Mouse (Mus musculus): Measurements from ENCODE around the gene Dtnb. TPM values are rescaled to one million over a fixed set of nuclear protein-coding genes. Genes with fewer than 3 reads are reported as not detected.
"Not testable (repeated sequence)": the region's sequence is repeated elsewhere in the genome, so short reads cannot be mapped to it uniquely, and the experiment has no call there.

The Dtnb gene
- 36.3 and 43.5 TPM in 2 replicates for polyA plus RNA-seq (2015; fragmentation: Nextera tagmentation; extraction: Ambion mirVana)

DNA sequence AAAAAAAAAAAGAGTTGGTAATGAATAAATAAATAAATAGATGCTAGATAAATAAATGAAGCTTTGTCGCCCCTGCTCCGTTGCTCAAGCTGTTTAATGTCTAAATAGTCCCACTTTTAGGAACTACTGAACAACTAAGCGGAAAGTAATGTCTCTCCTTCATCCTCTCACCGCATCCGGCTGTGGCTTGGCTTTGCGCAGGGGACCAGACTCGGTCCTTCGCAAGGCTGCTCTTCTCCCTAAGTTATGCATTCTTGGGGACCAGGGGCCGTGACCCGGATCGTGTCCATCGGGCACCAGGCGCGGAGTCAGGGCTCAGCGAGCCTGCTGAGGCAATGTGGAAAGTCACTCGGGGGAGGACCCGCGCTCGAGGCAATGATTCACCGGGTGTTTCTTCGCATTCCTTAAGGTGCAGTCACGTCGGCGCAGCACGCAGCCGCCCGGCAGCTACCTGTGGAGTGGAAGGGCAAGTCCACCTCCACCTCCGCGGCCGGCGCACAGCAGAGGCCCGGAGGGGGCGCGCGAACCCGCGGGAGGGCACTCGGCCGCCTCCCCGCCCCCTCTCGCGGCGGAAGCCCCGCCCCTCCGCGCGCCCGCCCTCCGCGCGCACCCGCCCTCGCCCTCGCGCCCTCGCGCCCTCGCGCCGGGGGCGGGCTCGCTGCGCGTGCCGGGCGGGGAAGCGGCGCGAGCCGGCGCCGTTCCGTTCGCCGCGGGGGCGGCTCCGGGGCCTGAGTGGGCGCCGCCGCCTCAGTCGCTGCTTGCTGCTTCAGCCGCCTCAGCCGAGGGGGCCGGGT, at the start of gene Dtnb:
Gene Dtnb (plus strand): TSS at position 595 of the 794 bp plus-strand sequence.
- Histone ChIP-seq H3K27ac (peak within 1 kb of the TSS; percentile 96), H3K4me3 (replicated peaks; ENCODE audit: low read depth, low read length) (peak within 1 kb of the TSS; percentile 93), H3K9me3 (replicated peaks; ENCODE audit: low read length) (no peaks in the 10 kb centered on the region), H3K27me3 (ENCODE audit: insufficient read depth, low read length) (no peaks in the 10 kb centered on the region), H3K4me2 (ENCODE audit: low read length) (peak within 1 kb of the TSS; percentile 76), H3K4me1 (replicated peaks; ENCODE audit: insufficient read depth, low read length) (peaks cover 16% of the 10 kb centered on the region; the same call in 1 of the 2 replicates), H3K36me3 (ENCODE audit: insufficient read depth, low read length) (no peaks in the 10 kb centered on the region), H3K9ac (ENCODE audit: low read depth, low read length) (peak within 1 kb of the TSS; percentile 90)
- WGBS: under 1% methylated on average over 79 of the region's 85 CpGs
- peak; percentile 75 for DNase-seq (ENCODE audit: low spot score)
- TF ChIP-seq CTCF (IDR thresholded peaks at IDR 0.05; ENCODE audit: low read depth): no peak
- peak; percentile 87 for ATAC-seq (replicated peaks; ENCODE audit: low FRiP score, low read depth)

DNA sequence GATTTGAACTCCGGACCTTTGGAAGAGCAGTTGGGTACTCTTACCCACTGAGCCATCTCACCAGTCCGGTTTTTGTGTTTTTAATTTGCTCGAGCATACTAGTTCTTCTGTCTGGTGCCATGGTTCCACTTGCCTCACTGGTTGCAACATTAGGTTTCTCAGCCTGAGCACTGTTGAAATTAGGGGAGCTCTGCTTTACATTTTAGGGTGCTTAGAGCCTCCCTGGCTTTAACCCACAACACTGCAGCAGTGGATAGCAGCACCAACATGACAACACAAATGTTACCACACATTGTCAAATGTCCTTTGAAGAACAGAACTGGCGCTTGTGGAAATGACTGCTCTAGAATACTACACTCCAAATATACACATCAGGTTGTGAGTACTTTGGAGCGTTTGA, 46.6 kb upstream of the Dtnb start:
- no peak for TF ChIP-seq CTCF (IDR thresholded peaks at IDR 0.05; ENCODE audit: low read depth)
- no peak overlapping the region for H3K27ac ChIP-seq
- H3K4me1 ChIP-seq (replicated peaks; ENCODE audit: insufficient read depth, low read length): no peaks in the 10 kb centered on the region
- H3K9ac ChIP-seq (ENCODE audit: low read depth, low read length): no peak overlapping the region
- 90% methylated on average over 5 of the region's 5 CpGs for WGBS
- no peaks in the 10 kb centered on the region for H3K27me3 ChIP-seq (ENCODE audit: insufficient read depth, low read length)
- no peak overlapping the region for H3K4me2 ChIP-seq (ENCODE audit: low read length)
- no peaks in the 10 kb centered on the region for H3K9me3 ChIP-seq (replicated peaks; ENCODE audit: low read length)
- DNase-seq (ENCODE audit: low spot score) (no peak), ATAC-seq (replicated peaks; ENCODE audit: low FRiP score, low read depth) (no peak)
- no peak overlapping the region for H3K4me3 ChIP-seq (replicated peaks; ENCODE audit: low read depth, low read length)
- H3K36me3 ChIP-seq (ENCODE audit: insufficient read depth, low read length): no peaks in the 10 kb centered on the region

GRCm38 (mm10) chr12:3535446-3535845, 36.7 kb upstream of the Dtnb start:
- 79% methylated on average over 1 of the region's 1 CpGs for WGBS
- not testable (repeated sequence) for H3K9me3 ChIP-seq (replicated peaks; ENCODE audit: low read length); ATAC-seq (replicated peaks; ENCODE audit: low FRiP score, low read depth)

DNA sequence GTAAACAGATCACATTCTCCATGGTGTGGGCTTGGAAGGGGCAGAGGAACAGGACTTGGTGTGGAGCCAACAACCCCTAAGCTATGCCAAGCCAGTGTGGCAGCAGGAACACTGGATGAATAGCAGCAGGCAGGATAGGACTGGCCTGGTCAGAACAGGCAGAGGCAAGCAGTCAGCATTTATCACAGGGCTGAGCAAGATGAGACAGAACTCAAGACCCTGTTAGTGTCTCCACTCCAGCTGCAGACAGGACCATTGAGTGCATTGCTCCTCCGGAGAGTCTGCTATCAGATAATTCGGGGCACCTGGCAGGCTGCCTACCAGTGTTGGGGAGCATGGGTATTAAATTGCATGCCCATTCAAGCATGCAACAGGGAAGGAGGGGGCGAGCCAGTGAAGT, 34.6 kb upstream of the Dtnb start:
- Histone ChIP-seq H3K4me1 (replicated peaks; ENCODE audit: insufficient read depth, low read length) (no peaks in the 10 kb centered on the region), H3K36me3 (ENCODE audit: insufficient read depth, low read length) (no peaks in the 10 kb centered on the region), H3K27me3 (ENCODE audit: insufficient read depth, low read length) (no peaks in the 10 kb centered on the region), H3K9ac (ENCODE audit: low read depth, low read length) (no peak overlapping the region), H3K9me3 (replicated peaks; ENCODE audit: low read length) (no peaks in the 10 kb centered on the region), H3K4me2 (ENCODE audit: low read length) (no peak overlapping the region), H3K4me3 (replicated peaks; ENCODE audit: low read depth, low read length) (no peak overlapping the region), H3K27ac (no peak overlapping the region)
- DNase-seq (ENCODE audit: low spot score) (peak; percentile 40), ATAC-seq (replicated peaks; ENCODE audit: low FRiP score, low read depth) (peak; percentile 49; the same call in 1 of the 2 replicates)
- TF ChIP-seq CTCF (IDR thresholded peaks at IDR 0.05; ENCODE audit: low read depth): no peak
- 28% methylated on average over 3 of the region's 3 CpGs for WGBS

More at GRCm38 (mm10) chr12:3535446-3535845, 36.7 kb upstream of the Dtnb start:
- H3K27ac ChIP-seq; DNase-seq (ENCODE audit: low spot score); H3K36me3 ChIP-seq (ENCODE audit: insufficient read depth, low read length); H3K27me3 ChIP-seq (ENCODE audit: insufficient read depth, low read length); H3K4me1 ChIP-seq (replicated peaks; ENCODE audit: insufficient read depth, low read length); H3K9ac ChIP-seq (ENCODE audit: low read depth, low read length); H3K4me3 ChIP-seq (replicated peaks; ENCODE audit: low read depth, low read length); H3K4me2 ChIP-seq (ENCODE audit: low read length): not testable (repeated sequence)

GRCm38 (mm10) chr12:3538036-3538435, 34.1 kb upstream of the Dtnb start:
- WGBS: 25% methylated on average over 1 of the region's 1 CpGs
- no peaks in the 10 kb centered on the region for H3K4me1 ChIP-seq (replicated peaks; ENCODE audit: insufficient read depth, low read length)
- no peaks in the 10 kb centered on the region for H3K9me3 ChIP-seq (replicated peaks; ENCODE audit: low read length)

GRCm38 (mm10) chr12:3539605-3540004, 32.6 kb upstream of the Dtnb start:
- WGBS: 64% methylated on average over 2 of the region's 2 CpGs
- H3K4me2 ChIP-seq (ENCODE audit: low read length): no peak overlapping the region
- no peak overlapping the region for H3K27ac ChIP-seq
- H3K4me3 ChIP-seq (replicated peaks; ENCODE audit: low read depth, low read length): no peak overlapping the region
- no peaks in the 10 kb centered on the region for H3K36me3 ChIP-seq (ENCODE audit: insufficient read depth, low read length)
- no peak overlapping the region for H3K9ac ChIP-seq (ENCODE audit: low read depth, low read length)
- DNase-seq (ENCODE audit: low spot score) (no peak), ATAC-seq (replicated peaks; ENCODE audit: low FRiP score, low read depth) (no peak)
- no peaks in the 10 kb centered on the region for H3K4me1 ChIP-seq (replicated peaks; ENCODE audit: insufficient read depth, low read length)
- H3K27me3 ChIP-seq (ENCODE audit: insufficient read depth, low read length): no peaks in the 10 kb centered on the region
- TF ChIP-seq CTCF (IDR thresholded peaks at IDR 0.05; ENCODE audit: low read depth): no peak
- H3K9me3 ChIP-seq (replicated peaks; ENCODE audit: low read length): no peaks in the 10 kb centered on the region

More at GRCm38 (mm10) chr12:3538036-3538435, 34.1 kb upstream of the Dtnb start:
- no peak overlapping the region for H3K4me3 ChIP-seq (replicated peaks; ENCODE audit: low read depth, low read length)
- no peaks in the 10 kb centered on the region for H3K27me3 ChIP-seq (ENCODE audit: insufficient read depth, low read length)
- no peak overlapping the region for H3K9ac ChIP-seq (ENCODE audit: low read depth, low read length)
- H3K36me3 ChIP-seq (ENCODE audit: insufficient read depth, low read length): no peaks in the 10 kb centered on the region
- H3K27ac ChIP-seq: peak overlapping the region; percentile 31; the same call in 1 of the 2 replicates
- TF ChIP-seq CTCF (IDR thresholded peaks at IDR 0.05; ENCODE audit: low read depth): no peak
- no peak for ATAC-seq (replicated peaks; ENCODE audit: low FRiP score, low read depth)
- no peak for DNase-seq (ENCODE audit: low spot score)
- no peak overlapping the region for H3K4me2 ChIP-seq (ENCODE audit: low read length)

All from kidney, postnatal 0 days (tissue).